Mouse (Mus musculus) liver, embryonic 16.5 days (tissue): ENCODE measurements around the gene Trex2. TPM values are rescaled to one million over a fixed set of nuclear protein-coding genes. Genes with fewer than 3 reads are reported as not detected.

Experiments used
- ATAC-seq: fragments of 200-750 bp; cut with Nextera tagmentation; 2 replicates; pipeline ENCODE4 v1.8.0; 2017; ENCODE audit warnings: low read depth, mild to moderate bottlenecking, moderate number of reproducible peaks, moderate library complexity
- H3K27ac ChIP-seq: fragments of 300-500 bp; sonication (generic); 2 replicates; pipeline ENCODE4 v1.5.1; 2014; ENCODE audit warnings: mild to moderate bottlenecking, low read length
- H3K27me3 ChIP-seq: fragments of 300-500 bp; sonication (generic); 2 replicates; pipeline ENCODE4 v1.6.1; 2014; ENCODE audit warnings: low read depth, low read length, mixed read lengths; ENCODE audit not compliant: control insufficient read depth, insufficient read depth
- H3K36me3 ChIP-seq: fragments of 300-500 bp; sonication (generic); 2 replicates; pipeline ENCODE4 v1.6.1; 2014; ENCODE audit warnings: mild to moderate bottlenecking; ENCODE audit not compliant: control insufficient read depth, insufficient read depth
- H3K4me1 ChIP-seq: fragments of 300-500 bp; sonication (generic); 2 replicates; pipeline ENCODE4 v1.6.1; 2014; ENCODE audit warnings: low read depth, low read length, mixed read lengths; ENCODE audit not compliant: control insufficient read depth
- H3K4me2 ChIP-seq: fragments of 300-500 bp; sonication (generic); 2 replicates; pipeline ENCODE4 v1.6.1; 2014; ENCODE audit warnings: low read depth, low read length, mixed read lengths
- H3K4me3 ChIP-seq: fragments of 300-500 bp; sonication (generic); 2 replicates; pipeline ENCODE4 v1.5.1; 2014; ENCODE audit warnings: low read depth, mild to moderate bottlenecking, low read length
- H3K9ac ChIP-seq: fragments of 300-500 bp; sonication (generic); 2 replicates; pipeline ENCODE4 v1.6.1; 2014; ENCODE audit warnings: low read depth, low read length
- H3K9me3 ChIP-seq: fragments of 300-500 bp; sonication (generic); replicated peaks from 2 replicates; pipeline ENCODE4 v1.6.1; 2016; ENCODE audit warnings: low read length; ENCODE audit not compliant: control insufficient read depth
- WGBS: fragments of 180-500 bp; shearing (Covaris S2); extraction: QIAGEN DNeasy Blood & Tissue Kit; methylation state at CpG from one replicate; pipeline ENCODE4 v1.1.7; 2014; ENCODE audit not compliant: insufficient replicate concordance; 5-methylcytosine and 5-hydroxymethylcytosine counted together
- polyA plus RNA-seq: library from polyadenylated mRNA; unstranded; fragments of >200 nt; fragmentation: Nextera tagmentation; extraction: Ambion mirVana; gene quantifications from 2 replicates; pipeline ENCODE4 v1.2.1, GENCODE M21; 2015

The Trex2 gene
- polyA plus RNA-seq, 1 experiment from 2014 or later, result not detected

GRCm38 (mm10) chrX:73458877-73459392, 23.8 kb upstream of the Trex2 start, which contains the start of gene Haus7:
TSS of gene Haus7 (minus strand) at chrX:73459044.
- 20% methylated on average over 26 of the region's 26 CpGs for WGBS
- peak; percentile 100 for ATAC-seq
- no peak within 1 kb of the TSS for H3K27ac ChIP-seq

GRCm38 (mm10) chrX:73451949-73452348, 16.8 kb upstream of the Trex2 start:
- Histone ChIP-seq H3K9me3 (no peaks in the 10 kb centered on the region), H3K27ac (no peak overlapping the region), H3K4me3 (no peak overlapping the region), H3K9ac (no peak overlapping the region), H3K27me3 (no peaks in the 10 kb centered on the region), H3K4me2 (no peak overlapping the region), H3K4me1 (no peaks in the 10 kb centered on the region), H3K36me3 (no peaks in the 10 kb centered on the region)
- no peak for ATAC-seq
- WGBS, result 19% methylated on average over 2 of the region's 2 CpGs

More at GRCm38 (mm10) chrX:73458877-73459392, 23.8 kb upstream of the Trex2 start, which contains the start of gene Haus7:
- Histone ChIP-seq H3K36me3 (no peaks in the 10 kb centered on the region), H3K4me2 (peak within 1 kb of the TSS; percentile 64), H3K27me3 (no peaks in the 10 kb centered on the region), H3K9me3 (no peaks in the 10 kb centered on the region), H3K4me3 (peak within 1 kb of the TSS; percentile 70), H3K9ac (peak within 1 kb of the TSS; percentile 64), H3K4me1 (no peaks in the 10 kb centered on the region)

- ATAC-seq, result no peak
- Histone ChIP-seq H3K27me3 (no peaks in the 10 kb centered on the region), H3K4me1 (no peaks in the 10 kb centered on the region), H3K9me3 (no peaks in the 10 kb centered on the region), H3K27ac (no peak overlapping the region), H3K36me3 (no peaks in the 10 kb centered on the region), H3K9ac (no peak overlapping the region), H3K4me3 (no peak overlapping the region), H3K4me2 (no peak overlapping the region)
- 54% methylated on average over 2 of the region's 2 CpGs for WGBS
These were observed 6.3 kb upstream of the Trex2 start for GRCm38 (mm10) chrX:73441428-73441827.

DNA sequence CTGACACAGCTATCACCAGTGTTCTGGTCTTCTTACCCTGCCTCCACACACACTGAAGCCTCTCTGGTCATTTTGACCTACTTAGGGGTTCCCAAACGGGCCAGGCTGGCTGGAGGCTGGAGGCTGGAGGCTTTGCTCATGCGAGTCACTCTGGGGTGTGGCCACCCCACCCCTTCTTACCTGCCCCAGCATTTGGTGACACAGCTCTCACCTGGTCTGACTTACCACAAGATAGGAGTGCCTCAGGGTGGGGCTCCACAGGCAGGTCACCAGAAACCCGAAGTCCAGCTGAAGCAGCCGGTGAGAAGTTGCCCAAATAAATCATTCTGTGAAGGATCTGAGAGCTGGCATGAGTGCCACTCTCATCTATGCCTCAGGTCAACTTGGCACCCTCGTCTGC, 2.3 kb downstream of the Trex2 start:
- Histone ChIP-seq H3K27ac (no peak overlapping the region), H3K36me3 (no peaks in the 10 kb centered on the region), H3K4me1 (no peaks in the 10 kb centered on the region), H3K9me3 (no peaks in the 10 kb centered on the region), H3K9ac (no peak overlapping the region), H3K4me3 (no peak overlapping the region), H3K27me3 (no peaks in the 10 kb centered on the region), H3K4me2 (no peak overlapping the region)
- 52% methylated on average over 5 of the region's 5 CpGs for WGBS
- no peak for ATAC-seq

DNA sequence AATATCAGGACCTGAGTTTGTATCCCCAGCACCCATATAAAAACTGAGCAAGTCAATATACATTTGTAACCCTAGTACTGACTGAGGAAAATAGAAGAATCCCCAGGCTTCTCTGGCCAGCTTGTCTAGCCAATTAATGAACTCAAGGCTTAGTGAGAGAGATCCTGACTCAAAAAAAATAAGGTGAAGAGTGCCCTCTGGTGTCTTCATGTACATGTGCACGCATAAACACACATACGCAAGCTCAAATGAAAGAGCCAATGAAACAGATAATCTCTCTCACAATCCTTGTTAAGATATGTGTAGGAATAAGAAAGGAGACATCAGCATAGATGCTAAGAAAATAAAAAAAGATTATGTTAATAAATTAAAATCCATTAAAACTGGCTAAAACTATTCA, 5.1 kb downstream of the Trex2 start:
- Histone ChIP-seq H3K27me3 (no peaks in the 10 kb centered on the region), H3K36me3 (no peaks in the 10 kb centered on the region), H3K27ac (no peak overlapping the region), H3K4me1 (no peaks in the 10 kb centered on the region), H3K9me3 (no peaks in the 10 kb centered on the region), H3K4me3 (no peak overlapping the region), H3K4me2 (no peak overlapping the region), H3K9ac (no peak overlapping the region)
- no peak for ATAC-seq
- WGBS, result 72% methylated on average over 2 of the region's 2 CpGs

DNA sequence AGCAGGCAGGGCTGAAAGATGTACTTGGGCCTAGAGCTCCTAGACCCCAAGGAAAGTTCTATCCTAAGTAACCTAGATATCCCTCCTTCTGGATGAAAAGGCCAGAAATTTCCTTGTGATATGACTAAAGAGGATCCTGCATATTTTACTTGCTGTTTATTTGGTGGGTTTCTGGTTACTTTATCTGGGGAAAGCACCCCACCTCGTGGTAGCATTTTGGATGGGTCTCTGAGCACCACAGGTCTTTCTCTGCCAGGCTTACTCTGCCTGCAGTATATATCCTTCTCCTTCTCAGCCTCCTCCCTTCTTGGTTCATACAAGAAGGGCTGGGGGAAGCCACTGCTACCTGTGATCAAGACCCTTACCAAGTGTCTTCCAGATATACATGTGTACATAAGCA, 22.4 kb downstream of the Trex2 start:
- 31% methylated on average over 1 of the region's 1 CpGs for WGBS
- no peak overlapping the region for H3K9ac ChIP-seq
- ATAC-seq, result no peak
- no peaks in the 10 kb centered on the region for H3K4me1 ChIP-seq
- H3K36me3 ChIP-seq, result no peaks in the 10 kb centered on the region
- no peak overlapping the region for H3K27ac ChIP-seq
- no peaks in the 10 kb centered on the region; the same call in 1 of the 2 replicates for H3K27me3 ChIP-seq
- H3K9me3 ChIP-seq, result no peaks in the 10 kb centered on the region
- H3K4me2 ChIP-seq, result no peak overlapping the region
- H3K4me3 ChIP-seq, result no peak overlapping the region

GRCm38 (mm10) chrX:73410880-73411517, 24.1 kb downstream of the Trex2 start, which contains the start of gene Zfp92:
TSS of gene Zfp92 (plus strand) at chrX:73411096.
- no peak for ATAC-seq
- Histone ChIP-seq H3K9me3 (no peaks in the 10 kb centered on the region), H3K9ac (no peak within 1 kb of the TSS), H3K27ac (no peak within 1 kb of the TSS), H3K4me2 (peak within 1 kb of the TSS; percentile 24; the same call in 1 of the 2 replicates), H3K27me3 (no peaks in the 10 kb centered on the region; the same call in 1 of the 2 replicates), H3K4me3 (peak within 1 kb of the TSS; percentile 22; the same call in 1 of the 2 replicates), H3K4me1 (no peaks in the 10 kb centered on the region), H3K36me3 (no peaks in the 10 kb centered on the region)
- WGBS, result 17% methylated on average over 20 of the region's 20 CpGs

GRCm38 (mm10) chrX:73401616-73402015, 33.5 kb downstream of the Trex2 start:
- H3K27ac ChIP-seq, result no peak overlapping the region
- ATAC-seq, result no peak
- H3K9me3 ChIP-seq, result no peaks in the 10 kb centered on the region
- H3K4me1 ChIP-seq, result no peaks in the 10 kb centered on the region
- H3K4me3 ChIP-seq, result no peak overlapping the region
- no peak overlapping the region for H3K9ac ChIP-seq
- 85% methylated on average over 12 of the region's 12 CpGs for WGBS
- no peak overlapping the region for H3K4me2 ChIP-seq
- H3K27me3 ChIP-seq, result no peaks in the 10 kb centered on the region
- no peaks in the 10 kb centered on the region for H3K36me3 ChIP-seq

DNA sequence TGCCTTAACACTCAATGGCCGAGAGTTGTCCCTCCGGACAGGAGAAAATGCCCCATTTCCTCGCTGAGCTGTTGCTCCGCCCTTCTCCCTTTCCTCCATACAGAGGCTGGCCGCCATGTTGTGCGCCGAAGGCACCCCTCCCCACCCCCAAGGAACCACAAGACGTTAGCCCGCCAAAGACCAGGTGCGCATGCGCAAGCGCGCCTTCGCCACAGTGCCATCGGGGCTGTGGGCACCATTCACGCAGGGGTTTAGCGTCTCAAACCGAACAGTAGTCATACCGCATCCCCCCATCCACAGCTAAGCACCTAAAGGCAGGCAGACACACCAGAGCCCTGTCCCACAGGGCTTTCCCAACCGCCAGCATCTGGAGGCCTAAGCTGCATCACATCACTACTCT, 34.2 kb downstream of the Trex2 start:
- no peak overlapping the region for H3K27ac ChIP-seq
- no peaks in the 10 kb centered on the region for H3K4me1 ChIP-seq
- H3K36me3 ChIP-seq, result no peaks in the 10 kb centered on the region
- no peaks in the 10 kb centered on the region for H3K27me3 ChIP-seq
- H3K4me2 ChIP-seq, result no peak overlapping the region
- ATAC-seq, result no peak
- no peaks in the 10 kb centered on the region for H3K9me3 ChIP-seq
- H3K4me3 ChIP-seq, result no peak overlapping the region
- H3K9ac ChIP-seq, result no peak overlapping the region
- 77% methylated on average over 20 of the region's 20 CpGs for WGBS
